Mouse (Mus musculus) B cell, adult 67 days (primary cell): ENCODE measurements around the gene Lce1k. TPM values are rescaled to one million over a fixed set of nuclear protein-coding genes. Genes with fewer than 3 reads are reported as not detected.

Experiments used
- total RNA-seq, 2 experiments: library from RNA; stranded (reverse); gene quantifications; 4 replicates each; pipeline ENCODE4 v1.2.4; 2023

Gene Lce1k
- total RNA-seq: not detected

GRCm38 (mm10) chr3:92807791-92808190 is at the start of gene Lce1k:
Gene Lce1k, minus strand, starts transcription at chr3:92807891.

GRCm38 (mm10) chr3:92851186-92851585 is 43.5 kb upstream of the Lce1k start, which contains the start of gene Lce1l:
Gene Lce1l, minus strand, starts transcription at chr3:92851286.

GRCm38 (mm10) chr3:92827108-92827507 is 19.4 kb upstream of the Lce1k start, which contains the start of gene Kprp:
Gene Kprp, minus strand, starts transcription at chr3:92827247.

GRCm38 (mm10) chr3:92790414-92790813 is 17.3 kb downstream of the Lce1k start, which contains the start of gene Lce1j:
Gene Lce1j, minus strand, starts transcription at chr3:92790514.

GRCm38 (mm10) chr3:92778799-92779198 is 28.9 kb downstream of the Lce1k start, which contains the start of gene Lce1i:
Gene Lce1i, minus strand, starts transcription at chr3:92778899.

GRCm38 (mm10) chr3:92764965-92765364 is 42.7 kb downstream of the Lce1k start, which contains the start of gene Lce1h:
Gene Lce1h, minus strand, starts transcription at chr3:92765065.

Other genes starting within 250 kb of the Lce1k start
- not detected for gene Ivl, start 234.2 kb downstream of the Lce1k start, total RNA-seq
- gene Smcp, start 218.9 kb downstream of the Lce1k start, total RNA-seq: not detected
- gene 2210017I01Rik, start 200.4 kb downstream of the Lce1k start, total RNA-seq: not detected
- not detected for gene Lce6a, start 186.2 kb downstream of the Lce1k start, total RNA-seq
- not detected for gene Lce1a1, start 159.6 kb downstream of the Lce1k start, total RNA-seq
- not detected for gene Lce1b, start 151.0 kb downstream of the Lce1k start, total RNA-seq
- not detected for gene Lce1a2, start 137.6 kb downstream of the Lce1k start, total RNA-seq
- gene Lce1c, start 128.6 kb downstream of the Lce1k start, total RNA-seq: not detected
- gene Lce1d, start 120.7 kb downstream of the Lce1k start, total RNA-seq: not detected
- gene Lce1e, start 98.8 kb downstream of the Lce1k start, total RNA-seq: not detected
- gene Lce1f, start 87.5 kb downstream of the Lce1k start, total RNA-seq: not detected
- not detected for gene Gm38119, start 68.8 kb downstream of the Lce1k start, total RNA-seq
- not detected for gene Lce1g, start 55.6 kb downstream of the Lce1k start, total RNA-seq
- gene Lce1h, start 42.8 kb downstream of the Lce1k start, total RNA-seq: not detected
- not detected for gene Lce1i, start 29.0 kb downstream of the Lce1k start, total RNA-seq
- gene Lce1j, start 17.4 kb downstream of the Lce1k start, total RNA-seq: not detected
- not detected for gene Kprp, start 19.4 kb upstream of the Lce1k start, total RNA-seq
- not detected for gene Lce1l, start 43.4 kb upstream of the Lce1k start, total RNA-seq
- gene 2310050C09Rik, start 62.3 kb upstream of the Lce1k start, total RNA-seq: not detected
- gene Lce3a, start 118.3 kb upstream of the Lce1k start, total RNA-seq: not detected
- not detected for gene Lce3b, start 125.1 kb upstream of the Lce1k start, total RNA-seq
- not detected for gene Lce3c, start 136.6 kb upstream of the Lce1k start, total RNA-seq
- gene Lce3d, start 149.5 kb upstream of the Lce1k start, total RNA-seq: not detected
- gene Lce3e, start 159.2 kb upstream of the Lce1k start, total RNA-seq: not detected
- not detected for gene Lce3f, start 184.3 kb upstream of the Lce1k start, total RNA-seq
- not detected for gene Crct1, start 207.8 kb upstream of the Lce1k start, total RNA-seq
- gene Lce1m, start 211.2 kb upstream of the Lce1k start, total RNA-seq: not detected